Mouse (Mus musculus): ENCODE measurements around the gene Bcl11a. TPM values are rescaled to one million over a fixed set of nuclear protein-coding genes. Genes with fewer than 3 reads are reported as not detected.

The Bcl11a gene
- polyA plus RNA-seq, 1 experiment from 2014 or later: 95.4 TPM

DNA sequence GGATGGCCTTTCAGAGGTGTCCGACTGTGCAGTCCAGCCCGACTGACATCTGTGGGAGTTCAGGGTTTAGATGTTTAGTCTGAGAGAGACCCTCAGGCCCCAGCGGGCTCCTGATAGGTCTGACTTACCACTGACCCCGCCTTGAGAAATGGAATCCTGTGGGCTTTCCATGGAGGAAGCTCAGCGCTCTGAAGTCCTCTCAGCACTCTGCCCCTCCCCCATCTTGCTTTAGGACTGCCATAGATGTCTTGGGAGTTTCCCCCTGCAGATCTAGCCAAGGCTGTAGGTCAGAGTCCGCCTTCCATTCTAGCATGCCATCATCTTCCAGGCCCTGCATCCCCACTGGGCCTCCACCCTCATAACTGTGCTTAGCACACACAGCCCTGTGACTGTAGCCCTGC is 131.1 kb downstream of the Bcl11a start:
- DNase-seq (ENCODE audit: low spot score) (no peak), ATAC-seq (replicated peaks; ENCODE audit: low FRiP score) (no peak; the same call in 1 of the 2 replicates)
- H3K27me3 ChIP-seq (replicated peaks; ENCODE audit: control insufficient read depth, insufficient read depth, low read length): peaks cover under 1% of the 10 kb centered on the region; the same call in 1 of the 2 replicates
- no peak overlapping the region for H3K9ac ChIP-seq (ENCODE audit: low read depth, low read length)
- 43% methylated on average over 6 of the region's 6 CpGs for WGBS
- no peak overlapping the region for H3K27ac ChIP-seq (ENCODE audit: low read depth, low read length)
- H3K4me1 ChIP-seq (replicated peaks; ENCODE audit: control insufficient read depth, insufficient read depth, low read length): no peaks in the 10 kb centered on the region
- H3K4me3 ChIP-seq (ENCODE audit: low read depth, low read length): no peak overlapping the region
- H3K36me3 ChIP-seq (ENCODE audit: control insufficient read depth, insufficient read depth, low read length): no peaks in the 10 kb centered on the region
- no peak overlapping the region for H3K4me2 ChIP-seq
- no peaks in the 10 kb centered on the region for H3K9me3 ChIP-seq (ENCODE audit: control insufficient read depth, low read length)

- Histone ChIP-seq H3K27me3 (replicated peaks; ENCODE audit: control insufficient read depth, insufficient read depth, low read length) (no peaks in the 10 kb centered on the region), H3K9me3 (ENCODE audit: control insufficient read depth, low read length) (no peaks in the 10 kb centered on the region), H3K36me3 (ENCODE audit: control insufficient read depth, insufficient read depth, low read length) (no peaks in the 10 kb centered on the region), H3K4me2 (no peak overlapping the region), H3K4me3 (ENCODE audit: low read depth, low read length) (no peak overlapping the region), H3K9ac (ENCODE audit: low read depth, low read length) (no peak overlapping the region), H3K27ac (ENCODE audit: low read depth, low read length) (no peak overlapping the region), H3K4me1 (replicated peaks; ENCODE audit: control insufficient read depth, insufficient read depth, low read length) (peaks cover 4% of the 10 kb centered on the region; the same call in 1 of the 2 replicates)
- ATAC-seq (replicated peaks; ENCODE audit: low FRiP score): no peak
- no peak for DNase-seq (ENCODE audit: low spot score)
- 34% methylated on average over 3 of the region's 3 CpGs for WGBS
These were observed 136.8 kb downstream of the Bcl11a start for GRCm38 (mm10) chr11:24214509-24215134.

DNA sequence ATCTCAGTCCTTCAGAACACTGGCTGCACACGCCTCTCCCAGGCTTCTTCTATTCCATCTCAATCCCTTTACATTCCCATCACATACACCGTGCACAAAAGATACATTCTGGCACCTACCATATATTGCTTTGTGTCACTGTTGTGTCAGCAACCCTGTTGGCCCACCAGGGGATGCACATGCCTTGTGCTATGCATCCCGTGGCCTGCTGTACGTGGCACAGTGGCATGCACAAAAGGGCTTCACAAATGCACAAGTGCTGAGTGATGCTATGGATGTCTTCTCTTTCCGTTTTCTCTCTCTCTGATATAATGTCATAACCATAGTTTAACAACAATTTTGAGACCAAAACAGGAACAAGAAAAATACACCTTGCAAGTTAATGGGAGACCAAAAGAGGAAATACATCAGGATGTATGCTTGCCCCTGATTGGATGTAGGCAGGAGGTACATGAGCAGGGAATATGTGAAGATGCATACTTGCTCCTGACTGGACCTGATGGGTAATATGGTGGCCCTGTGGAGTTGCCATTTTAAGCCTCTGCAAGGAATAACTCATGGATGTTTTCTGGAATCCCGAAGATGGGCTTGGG is 140.0 kb downstream of the Bcl11a start:
- no peak overlapping the region for H3K9ac ChIP-seq (ENCODE audit: low read depth, low read length)
- no peaks in the 10 kb centered on the region for H3K36me3 ChIP-seq (ENCODE audit: control insufficient read depth, insufficient read depth, low read length)
- ATAC-seq (replicated peaks; ENCODE audit: low FRiP score) (no peak), DNase-seq (ENCODE audit: low spot score) (no peak)
- no peaks in the 10 kb centered on the region for H3K27me3 ChIP-seq (replicated peaks; ENCODE audit: control insufficient read depth, insufficient read depth, low read length)
- H3K4me3 ChIP-seq (ENCODE audit: low read depth, low read length): no peak overlapping the region
- H3K27ac ChIP-seq (ENCODE audit: low read depth, low read length): no peak overlapping the region
- 81% methylated on average over 6 of the region's 6 CpGs for WGBS
- H3K9me3 ChIP-seq (ENCODE audit: control insufficient read depth, low read length): no peaks in the 10 kb centered on the region
- H3K4me1 ChIP-seq (replicated peaks; ENCODE audit: control insufficient read depth, insufficient read depth, low read length): peaks cover 4% of the 10 kb centered on the region; the same call in 1 of the 2 replicates
- H3K4me2 ChIP-seq: no peak overlapping the region

DNA sequence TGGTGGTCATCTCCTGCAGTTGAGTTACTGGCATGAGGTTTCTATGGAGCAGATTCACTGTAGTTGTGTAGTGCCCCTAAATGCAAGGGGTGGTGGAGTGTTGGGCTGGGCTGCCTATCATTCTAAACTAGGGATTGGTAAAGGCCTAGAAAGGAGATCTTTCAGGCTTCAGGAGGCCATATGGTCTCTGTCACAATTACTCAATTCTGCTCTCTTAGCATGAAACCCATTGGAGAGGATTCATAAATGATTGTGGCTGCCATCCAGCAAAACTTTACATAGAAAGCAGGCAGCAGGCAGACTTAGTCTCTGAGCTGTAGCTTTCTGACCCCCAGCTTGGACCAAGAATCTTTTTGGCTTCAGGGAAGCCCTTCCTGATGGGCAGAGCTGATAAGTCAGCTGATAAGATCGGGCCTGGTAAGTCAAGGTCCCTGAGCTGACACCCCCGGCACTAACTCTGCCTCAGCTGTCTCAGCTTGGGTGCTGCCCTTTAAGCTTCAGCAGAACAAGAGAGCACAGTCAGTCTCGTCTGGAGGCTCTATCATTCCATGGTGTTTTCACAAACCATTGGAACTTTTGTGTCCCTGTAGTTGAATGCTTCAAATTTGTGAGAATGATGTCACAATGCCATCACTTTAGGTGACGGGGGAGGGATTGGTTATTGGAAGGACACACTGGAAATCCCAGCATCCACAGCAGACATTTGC is 143.9 kb downstream of the Bcl11a start:
- no peak overlapping the region for H3K9ac ChIP-seq (ENCODE audit: low read depth, low read length)
- no peak overlapping the region for H3K27ac ChIP-seq (ENCODE audit: low read depth, low read length)
- ATAC-seq (replicated peaks; ENCODE audit: low FRiP score) (no peak), DNase-seq (ENCODE audit: low spot score) (no peak)
- no peak overlapping the region for H3K4me2 ChIP-seq
- H3K9me3 ChIP-seq (ENCODE audit: control insufficient read depth, low read length): no peaks in the 10 kb centered on the region
- 60% methylated on average over 4 of the region's 4 CpGs for WGBS
- no peaks in the 10 kb centered on the region for H3K36me3 ChIP-seq (ENCODE audit: control insufficient read depth, insufficient read depth, low read length)
- 0 out of 2 replicates have a peak, but pooled peaks cover 2% of the 10 kb centered on the region for H3K4me1 ChIP-seq (replicated peaks; ENCODE audit: control insufficient read depth, insufficient read depth, low read length)
- no peak overlapping the region for H3K4me3 ChIP-seq (ENCODE audit: low read depth, low read length)
- no peaks in the 10 kb centered on the region; the same call in 1 of the 2 replicates for H3K27me3 ChIP-seq (replicated peaks; ENCODE audit: control insufficient read depth, insufficient read depth, low read length)

Other genes starting within 250 kb of the Bcl11a start
- 11.1 and 13.4 TPM in 2 replicates for gene Papolg, start 182.8 kb upstream of the Bcl11a start, polyA plus RNA-seq (2014; fragmentation: Nextera tagmentation; extraction: Ambion mirVana)
- gene A830031A19Rik, start 3.0 kb upstream of the Bcl11a start, polyA plus RNA-seq (2014; fragmentation: Nextera tagmentation; extraction: Ambion mirVana): not detected in 2 replicates

Data from liver, embryonic 11.5 days (tissue).